Mouse (Mus musculus) G1E (cell line): ENCODE measurements around the gene Supt5.

ENCODE experiments used
- CTCF ChIP-seq: IDR thresholded peaks from 2 replicates; pipeline ENCODE4 v1.5.1; 2012; ENCODE audit warnings: low read depth, low read length, inconsistent platforms, mixed read lengths
- GATA1 ChIP-seq: IDR thresholded peaks from 2 replicates; pipeline ENCODE4 v1.6.1; 2012; ENCODE audit warnings: borderline replicate concordance, low read length, inconsistent platforms, mixed read lengths

GRCm38 (mm10) chr7:28370977-28371513 is 32.5 kb upstream of the Supt5 start:
- TF ChIP-seq GATA1 = no peak
- no peak for TF ChIP-seq CTCF
